Mouse (Mus musculus): ENCODE measurements around the gene Ino80. TPM values are rescaled to one million over a fixed set of nuclear protein-coding genes. Genes with fewer than 3 reads are reported as not detected.

The Ino80 gene
- polyA plus RNA-seq, 1 experiment from 2014 or later: 8.3 TPM

- DNase-seq (ENCODE audit: low spot score) (no peak), ATAC-seq (replicated peaks; ENCODE audit: low FRiP score, low TSS enrichment, low read depth) (no peak)
- Histone ChIP-seq H3K36me3 (ENCODE audit: control insufficient read depth, insufficient read depth, low read length) (no peaks in the 10 kb centered on the region), H3K4me1 (replicated peaks; ENCODE audit: control insufficient read depth, insufficient read depth, low read length) (peaks cover 20% of the 10 kb centered on the region), H3K4me3 (ENCODE audit: low read depth, low read length) (0 out of 2 replicates have a peak overlapping the region, but pooled peaks have one; percentile 51), H3K9ac (ENCODE audit: low read length) (no peak overlapping the region), H3K4me2 (ENCODE audit: low read length) (peak overlapping the region; percentile 89), H3K27ac (ENCODE audit: low read depth) (no peak overlapping the region), H3K9me3 (ENCODE audit: control insufficient read depth, low read length) (no peaks in the 10 kb centered on the region), H3K27me3 (replicated peaks; ENCODE audit: control insufficient read depth, insufficient read depth, low read length) (peaks cover 66% of the 10 kb centered on the region)
- WGBS: 38% methylated on average over 5 of the region's 5 CpGs
Measured at GRCm38 (mm10) chr2:119328546-119328945, 148.9 kb downstream of the Ino80 start.

- peak overlapping the region; percentile 51; the same call in 1 of the 2 replicates for H3K4me3 ChIP-seq (ENCODE audit: low read depth, low read length)
- peak overlapping the region; percentile 89 for H3K4me2 ChIP-seq (ENCODE audit: low read length)
- no peak overlapping the region for H3K9ac ChIP-seq (ENCODE audit: low read length)
- DNase-seq (ENCODE audit: low spot score) (no peak), ATAC-seq (replicated peaks; ENCODE audit: low FRiP score, low TSS enrichment, low read depth) (no peak)
- peaks cover 71% of the 10 kb centered on the region for H3K27me3 ChIP-seq (replicated peaks; ENCODE audit: control insufficient read depth, insufficient read depth, low read length)
- 0 out of 2 replicates have a peak overlapping the region, but pooled peaks have one; percentile 6 for H3K27ac ChIP-seq (ENCODE audit: low read depth)
- H3K36me3 ChIP-seq (ENCODE audit: control insufficient read depth, insufficient read depth, low read length): no peaks in the 10 kb centered on the region
- H3K4me1 ChIP-seq (replicated peaks; ENCODE audit: control insufficient read depth, insufficient read depth, low read length): peaks cover 20% of the 10 kb centered on the region
- 31% methylated on average over 11 of the region's 11 CpGs for WGBS
- H3K9me3 ChIP-seq (ENCODE audit: control insufficient read depth, low read length): no peaks in the 10 kb centered on the region
Measured at GRCm38 (mm10) chr2:119327942-119328526, 149.5 kb downstream of the Ino80 start.

GRCm38 (mm10) chr2:119327102-119327480, 150.4 kb downstream of the Ino80 start:
- DNase-seq (ENCODE audit: low spot score) (peak; percentile 80), ATAC-seq (replicated peaks; ENCODE audit: low FRiP score, low TSS enrichment, low read depth) (no peak)
- H3K9ac ChIP-seq (ENCODE audit: low read length): peak overlapping the region; percentile 29
- no peaks in the 10 kb centered on the region for H3K9me3 ChIP-seq (ENCODE audit: control insufficient read depth, low read length)
- under 1% methylated on average over 30 of the region's 30 CpGs for WGBS
- H3K4me1 ChIP-seq (replicated peaks; ENCODE audit: control insufficient read depth, insufficient read depth, low read length): peaks cover 27% of the 10 kb centered on the region
- H3K36me3 ChIP-seq (ENCODE audit: control insufficient read depth, insufficient read depth, low read length): no peaks in the 10 kb centered on the region
- peak overlapping the region; percentile 89 for H3K4me2 ChIP-seq (ENCODE audit: low read length)
- H3K27ac ChIP-seq (ENCODE audit: low read depth): 0 out of 2 replicates have a peak overlapping the region, but pooled peaks have one; percentile 1
- H3K4me3 ChIP-seq (ENCODE audit: low read depth, low read length): peak overlapping the region; percentile 51
- peaks cover 80% of the 10 kb centered on the region for H3K27me3 ChIP-seq (replicated peaks; ENCODE audit: control insufficient read depth, insufficient read depth, low read length)

- Histone ChIP-seq H3K27me3 (replicated peaks; ENCODE audit: control insufficient read depth, insufficient read depth, low read length) (peaks cover 84% of the 10 kb centered on the region), H3K27ac (ENCODE audit: low read depth) (0 out of 2 replicates have a peak overlapping the region, but pooled peaks have one; percentile 1), H3K4me2 (ENCODE audit: low read length) (peak overlapping the region; percentile 89), H3K9me3 (ENCODE audit: control insufficient read depth, low read length) (no peaks in the 10 kb centered on the region), H3K4me1 (replicated peaks; ENCODE audit: control insufficient read depth, insufficient read depth, low read length) (peaks cover 34% of the 10 kb centered on the region), H3K9ac (ENCODE audit: low read length) (peak overlapping the region; percentile 29), H3K36me3 (ENCODE audit: control insufficient read depth, insufficient read depth, low read length) (no peaks in the 10 kb centered on the region), H3K4me3 (ENCODE audit: low read depth, low read length) (peak overlapping the region; percentile 51)
- no peak for DNase-seq (ENCODE audit: low spot score)
- no peak for ATAC-seq (replicated peaks; ENCODE audit: low FRiP score, low TSS enrichment, low read depth)
- WGBS: 1% methylated on average over 60 of the region's 61 CpGs
Measured at GRCm38 (mm10) chr2:119326161-119327101, 151.1 kb downstream of the Ino80 start.

- H3K9ac ChIP-seq (ENCODE audit: low read length): peak within 1 kb of the TSS; percentile 29
- peak within 1 kb of the TSS; percentile 51 for H3K4me3 ChIP-seq (ENCODE audit: low read depth, low read length)
- 0 out of 2 replicates have a peak within 1 kb of the TSS, but pooled peaks have one; percentile 1 for H3K27ac ChIP-seq (ENCODE audit: low read depth)
- H3K27me3 ChIP-seq (replicated peaks; ENCODE audit: control insufficient read depth, insufficient read depth, low read length): peaks cover 90% of the 10 kb centered on the region
- peak within 1 kb of the TSS; percentile 89 for H3K4me2 ChIP-seq (ENCODE audit: low read length)
- DNase-seq (ENCODE audit: low spot score) (peak; percentile 85), ATAC-seq (replicated peaks; ENCODE audit: low FRiP score, low TSS enrichment, low read depth) (peak; percentile 53)
- H3K36me3 ChIP-seq (ENCODE audit: control insufficient read depth, insufficient read depth, low read length): no peaks in the 10 kb centered on the region
- peaks cover 35% of the 10 kb centered on the region for H3K4me1 ChIP-seq (replicated peaks; ENCODE audit: control insufficient read depth, insufficient read depth, low read length)
- WGBS: under 1% methylated on average over 31 of the region's 33 CpGs
- no peaks in the 10 kb centered on the region for H3K9me3 ChIP-seq (ENCODE audit: control insufficient read depth, low read length)
Measured at GRCm38 (mm10) chr2:119325568-119326143, 151.8 kb downstream of the Ino80 start, which contains the start of gene Dll4. TSS of gene Dll4 (plus strand) at chr2:119325784.

GRCm38 (mm10) chr2:119324576-119325318, 152.7 kb downstream of the Ino80 start:
- Histone ChIP-seq H3K9me3 (ENCODE audit: control insufficient read depth, low read length) (no peaks in the 10 kb centered on the region), H3K4me1 (replicated peaks; ENCODE audit: control insufficient read depth, insufficient read depth, low read length) (peaks cover 35% of the 10 kb centered on the region), H3K4me2 (ENCODE audit: low read length) (peak overlapping the region; percentile 89), H3K4me3 (ENCODE audit: low read depth, low read length) (peak overlapping the region; percentile 51), H3K36me3 (ENCODE audit: control insufficient read depth, insufficient read depth, low read length) (no peaks in the 10 kb centered on the region), H3K27me3 (replicated peaks; ENCODE audit: control insufficient read depth, insufficient read depth, low read length) (peaks cover 88% of the 10 kb centered on the region), H3K9ac (ENCODE audit: low read length) (no peak overlapping the region), H3K27ac (ENCODE audit: low read depth) (no peak overlapping the region)
- ATAC-seq (replicated peaks; ENCODE audit: low FRiP score, low TSS enrichment, low read depth) (peak; percentile 53), DNase-seq (ENCODE audit: low spot score) (peak; percentile 78)
- WGBS: under 1% methylated on average over 32 of the region's 32 CpGs

GRCm38 (mm10) chr2:119323866-119324575, 153.5 kb downstream of the Ino80 start:
- Histone ChIP-seq H3K9me3 (ENCODE audit: control insufficient read depth, low read length) (no peaks in the 10 kb centered on the region), H3K36me3 (ENCODE audit: control insufficient read depth, insufficient read depth, low read length) (no peaks in the 10 kb centered on the region), H3K9ac (ENCODE audit: low read length) (no peak overlapping the region), H3K27ac (ENCODE audit: low read depth) (no peak overlapping the region), H3K27me3 (replicated peaks; ENCODE audit: control insufficient read depth, insufficient read depth, low read length) (peaks cover 88% of the 10 kb centered on the region), H3K4me2 (ENCODE audit: low read length) (peak overlapping the region; percentile 89), H3K4me1 (replicated peaks; ENCODE audit: control insufficient read depth, insufficient read depth, low read length) (peaks cover 35% of the 10 kb centered on the region), H3K4me3 (ENCODE audit: low read depth, low read length) (peak overlapping the region; percentile 4; the same call in 1 of the 2 replicates)
- ATAC-seq (replicated peaks; ENCODE audit: low FRiP score, low TSS enrichment, low read depth) (no peak), DNase-seq (ENCODE audit: low spot score) (no peak)
- WGBS: 7% methylated on average over 32 of the region's 32 CpGs

Data from intestine, embryonic 14.5 days (tissue).